Mouse (Mus musculus) urinary bladder, postnatal 10 days (tissue): ENCODE measurements at regions not wholly inside any gene's neighbourhood (a gene's known extent, or its start where the extent isn't known, plus 50 kb on each side); places are given as distances from the start of the nearest gene placed in this dataset.

ENCODE experiments used
- DNase-seq: peaks from one replicate; pipeline ENCODE4 v3.0.0; 2022; ENCODE audit warnings: low spot score

- no peak for DNase-seq
These were observed 72.7 kb upstream of the 4930535I16Rik start for GRCm38 (mm10) chr4:123990293-123991185.
